Mouse (Mus musculus) intestine, postnatal 0 days (tissue): ENCODE results near the gene Cib4. TPM values are rescaled to one million over a fixed set of nuclear protein-coding genes. Genes with fewer than 3 reads are reported as not detected.

Experiments
- ATAC-seq: fragments of 200-750 bp; cut with Nextera tagmentation; 2 replicates; pipeline ENCODE4 v1.8.0; 2017; ENCODE audit warnings: mild to moderate bottlenecking, moderate TSS enrichment, moderate library complexity
- H3K27ac ChIP-seq: fragments of 300-500 bp; sonication (generic); 2 replicates; pipeline ENCODE4 v1.5.1; 2014; ENCODE audit warnings: mild to moderate bottlenecking, low read depth, low read length, moderate library complexity
- H3K27me3 ChIP-seq: fragments of 300-500 bp; sonication (generic); replicated peaks from 2 replicates; pipeline ENCODE4 v1.6.1; 2014; ENCODE audit warnings: low read length, mixed read lengths; ENCODE audit not compliant: control insufficient read depth, insufficient read depth
- H3K36me3 ChIP-seq: fragments of 300-500 bp; sonication (generic); 2 replicates; pipeline ENCODE4 v1.6.1; 2014; ENCODE audit warnings: mild to moderate bottlenecking, moderate library complexity; ENCODE audit not compliant: control insufficient read depth, insufficient read depth
- H3K4me1 ChIP-seq: fragments of 300-500 bp; sonication (generic); replicated peaks from 2 replicates; pipeline ENCODE4 v1.6.1; 2014; ENCODE audit warnings: antibody characterized with exemption, low read length, mixed read lengths; ENCODE audit not compliant: control insufficient read depth, insufficient read depth
- H3K4me2 ChIP-seq: fragments of 300-500 bp; sonication (generic); replicated peaks from 2 replicates; pipeline ENCODE4 v1.6.1; 2014; ENCODE audit warnings: low read depth, mild to moderate bottlenecking, moderate library complexity
- H3K4me3 ChIP-seq: fragments of 300-500 bp; sonication (generic); 2 replicates; pipeline ENCODE4 v1.5.1; 2014; ENCODE audit warnings: low read depth, low read length
- H3K9ac ChIP-seq: fragments of 300-500 bp; sonication (generic); 2 replicates; pipeline ENCODE4 v1.6.1; 2014; ENCODE audit warnings: mild to moderate bottlenecking, low read depth, low read length
- H3K9me3 ChIP-seq: fragments of 300-500 bp; sonication (generic); 2 replicates; pipeline ENCODE4 v1.6.1; 2016; ENCODE audit warnings: mixed run types; ENCODE audit not compliant: control insufficient read depth
- CTCF ChIP-seq: sonication (generic); IDR thresholded peaks from 2 replicates; pipeline ENCODE4 v1.5.1; 2016; ENCODE audit warnings: low read depth, mild to moderate bottlenecking, control low read depth, antibody characterized with exemption, moderate library complexity
- WGBS: fragments of 180-500 bp; shearing (Covaris S2); extraction: QIAGEN DNeasy Blood & Tissue Kit; methylation state at CpG from one replicate; pipeline ENCODE4 v1.1.7; 2014; 5-methylcytosine and 5-hydroxymethylcytosine counted together
- polyA plus RNA-seq: library from polyadenylated mRNA; unstranded; fragments of >200 nt; fragmentation: Nextera tagmentation; extraction: Ambion mirVana; gene quantifications from 2 replicates; pipeline ENCODE4 v1.2.1, GENCODE M21; 2015

The Cib4 gene
- polyA plus RNA-seq, 1 experiment from 2014 or later, result not detected

DNA sequence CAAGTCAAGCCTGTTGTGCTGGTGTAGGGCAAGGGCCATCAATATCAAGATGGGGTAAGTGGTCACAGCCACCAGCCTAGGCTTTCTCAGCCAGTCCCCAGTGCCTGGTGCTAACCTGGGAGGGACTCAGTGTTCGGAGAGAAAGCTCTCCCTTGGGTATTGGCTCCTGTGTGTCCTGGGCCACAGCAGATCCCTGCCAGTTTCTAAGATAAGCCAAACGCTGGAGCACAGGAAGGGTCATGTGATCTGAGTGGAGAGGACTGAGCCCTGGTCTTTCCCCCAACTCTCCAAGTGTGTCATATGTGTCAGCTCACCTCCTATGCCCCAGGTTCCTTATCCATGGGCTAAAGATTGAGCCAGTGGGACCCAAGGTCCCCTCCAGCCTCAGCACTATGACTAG, 41.5 kb upstream of the Cib4 start:
- H3K9ac ChIP-seq, result no peak overlapping the region
- no peak for ATAC-seq
- H3K27me3 ChIP-seq, result peaks cover 28% of the 10 kb centered on the region
- WGBS, result 35% methylated on average over 2 of the region's 2 CpGs
- H3K4me1 ChIP-seq, result 0 out of 2 replicates have a peak, but pooled peaks cover 2% of the 10 kb centered on the region
- no peak overlapping the region for H3K4me3 ChIP-seq
- no peaks in the 10 kb centered on the region for H3K36me3 ChIP-seq
- H3K27ac ChIP-seq, result no peak overlapping the region
- no peak for TF ChIP-seq CTCF
- H3K4me2 ChIP-seq, result no peak overlapping the region
- H3K9me3 ChIP-seq, result no peaks in the 10 kb centered on the region

DNA sequence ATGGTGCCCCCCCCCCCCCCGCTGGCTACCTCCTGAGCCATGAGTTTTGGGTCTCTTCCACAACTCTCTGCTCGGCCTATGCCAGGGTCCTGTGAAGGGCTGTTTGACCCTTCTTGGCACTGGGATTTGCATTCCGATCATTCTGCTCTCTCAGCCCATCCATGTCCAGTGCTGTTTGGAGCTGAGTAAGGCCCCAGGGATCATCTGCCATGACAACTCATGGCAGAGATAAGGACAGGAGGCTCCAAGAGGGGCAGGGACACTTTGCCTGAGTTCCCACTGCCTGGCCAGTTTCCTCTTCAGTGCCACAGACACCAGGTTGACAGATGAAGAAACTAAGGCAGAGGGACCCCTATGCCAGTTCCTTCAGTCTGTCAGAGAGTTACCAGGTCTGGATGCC, 41.0 kb upstream of the Cib4 start:
- H3K4me2 ChIP-seq, result no peak overlapping the region
- 0 out of 2 replicates have a peak, but pooled peaks cover 2% of the 10 kb centered on the region for H3K4me1 ChIP-seq
- WGBS, result 69% methylated on average over 3 of the region's 3 CpGs
- ATAC-seq, result no peak
- no peak overlapping the region for H3K4me3 ChIP-seq
- H3K36me3 ChIP-seq, result no peaks in the 10 kb centered on the region
- no peak for TF ChIP-seq CTCF
- H3K9ac ChIP-seq, result no peak overlapping the region
- H3K27ac ChIP-seq, result no peak overlapping the region
- peaks cover 28% of the 10 kb centered on the region for H3K27me3 ChIP-seq
- H3K9me3 ChIP-seq, result no peaks in the 10 kb centered on the region

DNA sequence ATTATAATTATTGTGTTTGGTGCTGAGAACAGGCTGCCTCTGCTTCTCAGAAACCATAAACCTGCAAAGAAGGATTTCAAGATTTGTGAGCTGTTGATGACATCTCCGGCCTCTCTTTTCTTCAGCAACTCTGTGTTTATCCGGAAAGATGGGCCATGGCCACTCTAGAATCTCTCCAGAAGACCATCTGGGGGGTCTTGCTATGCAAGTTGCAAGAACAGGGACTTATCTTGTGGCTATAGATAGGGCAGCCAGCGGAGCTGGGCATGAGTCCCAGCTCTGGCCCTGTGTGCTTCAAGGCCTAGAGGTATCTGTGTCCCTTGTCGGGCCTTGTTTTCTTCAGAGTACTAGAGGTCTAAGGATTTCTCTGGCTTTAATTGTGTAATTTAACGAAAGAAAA, 36.4 kb upstream of the Cib4 start:
- Histone ChIP-seq H3K9ac (no peak overlapping the region), H3K4me2 (no peak overlapping the region), H3K27ac (no peak overlapping the region), H3K27me3 (peaks cover 3% of the 10 kb centered on the region; the same call in 1 of the 2 replicates), H3K36me3 (no peaks in the 10 kb centered on the region), H3K4me1 (no peaks in the 10 kb centered on the region), H3K4me3 (no peak overlapping the region), H3K9me3 (no peaks in the 10 kb centered on the region)
- WGBS, result 70% methylated on average over 5 of the region's 5 CpGs
- ATAC-seq, result no peak
- TF ChIP-seq CTCF, result no peak

DNA sequence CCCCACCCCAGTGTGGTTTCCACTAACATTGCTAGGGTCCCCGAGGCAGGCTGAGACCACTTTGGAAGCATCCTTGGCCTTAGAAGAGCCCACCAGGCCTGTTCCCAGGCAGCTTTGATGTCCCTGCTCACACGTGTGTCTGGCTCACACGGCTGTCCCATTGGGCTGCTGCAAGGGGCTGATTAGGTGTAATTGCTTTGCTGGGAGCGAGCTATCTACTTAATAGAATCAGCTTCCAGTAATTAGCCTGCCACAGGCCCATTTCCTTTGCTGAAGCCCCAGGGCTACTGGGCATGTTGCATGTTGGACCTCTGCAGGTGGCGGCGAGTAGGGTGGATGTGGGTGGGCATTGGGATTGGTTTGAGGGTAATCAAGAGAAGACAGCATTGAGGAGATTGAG, 35.1 kb upstream of the Cib4 start:
- no peak overlapping the region for H3K27ac ChIP-seq
- no peaks in the 10 kb centered on the region for H3K36me3 ChIP-seq
- no peak overlapping the region for H3K4me2 ChIP-seq
- no peaks in the 10 kb centered on the region for H3K4me1 ChIP-seq
- no peak overlapping the region for H3K9ac ChIP-seq
- no peak overlapping the region for H3K4me3 ChIP-seq
- 0 out of 2 replicates have a peak, but pooled peaks cover 3% of the 10 kb centered on the region for H3K27me3 ChIP-seq
- ATAC-seq, result no peak
- TF ChIP-seq CTCF, result no peak
- H3K9me3 ChIP-seq, result no peaks in the 10 kb centered on the region
- WGBS, result 65% methylated on average over 6 of the region's 6 CpGs

DNA sequence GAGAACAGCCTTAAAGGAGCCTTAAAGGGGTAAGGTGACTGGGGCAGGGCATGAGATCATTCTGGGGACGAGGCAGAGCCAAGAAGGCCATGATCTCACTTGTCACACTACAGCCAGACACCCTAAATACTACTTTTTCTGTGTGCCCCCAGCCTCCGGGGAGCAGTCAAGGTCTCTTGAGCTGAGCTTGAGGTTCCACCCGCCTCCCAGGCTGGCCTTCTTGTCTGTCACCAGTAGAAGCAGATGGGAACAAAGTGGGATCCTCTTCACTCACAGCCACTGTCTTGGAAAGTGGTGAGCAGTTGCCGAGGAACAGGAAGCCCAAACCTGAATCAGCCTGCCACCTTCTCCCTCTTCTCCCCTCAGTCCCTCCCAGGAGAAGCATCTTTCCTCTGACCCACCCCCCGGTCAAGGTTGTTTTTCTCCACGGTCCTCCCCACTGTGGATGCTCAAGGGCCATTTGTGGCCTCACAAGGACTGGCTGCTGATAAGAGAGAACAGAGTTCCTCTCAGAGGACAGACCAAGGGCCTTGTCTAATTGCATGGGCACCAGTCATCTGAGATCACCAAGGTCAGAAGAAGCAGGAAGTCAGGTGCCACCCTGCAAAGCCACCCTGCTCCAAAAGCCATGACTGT, 32.9 kb upstream of the Cib4 start:
- no peak overlapping the region for H3K4me3 ChIP-seq
- H3K9me3 ChIP-seq, result no peaks in the 10 kb centered on the region
- no peaks in the 10 kb centered on the region for H3K27me3 ChIP-seq
- no peak overlapping the region for H3K9ac ChIP-seq
- H3K4me1 ChIP-seq, result no peaks in the 10 kb centered on the region
- ATAC-seq, result no peak
- H3K4me2 ChIP-seq, result no peak overlapping the region
- H3K36me3 ChIP-seq, result no peaks in the 10 kb centered on the region
- 74% methylated on average over 6 of the region's 6 CpGs for WGBS
- H3K27ac ChIP-seq, result no peak overlapping the region
- TF ChIP-seq CTCF, result no peak

DNA sequence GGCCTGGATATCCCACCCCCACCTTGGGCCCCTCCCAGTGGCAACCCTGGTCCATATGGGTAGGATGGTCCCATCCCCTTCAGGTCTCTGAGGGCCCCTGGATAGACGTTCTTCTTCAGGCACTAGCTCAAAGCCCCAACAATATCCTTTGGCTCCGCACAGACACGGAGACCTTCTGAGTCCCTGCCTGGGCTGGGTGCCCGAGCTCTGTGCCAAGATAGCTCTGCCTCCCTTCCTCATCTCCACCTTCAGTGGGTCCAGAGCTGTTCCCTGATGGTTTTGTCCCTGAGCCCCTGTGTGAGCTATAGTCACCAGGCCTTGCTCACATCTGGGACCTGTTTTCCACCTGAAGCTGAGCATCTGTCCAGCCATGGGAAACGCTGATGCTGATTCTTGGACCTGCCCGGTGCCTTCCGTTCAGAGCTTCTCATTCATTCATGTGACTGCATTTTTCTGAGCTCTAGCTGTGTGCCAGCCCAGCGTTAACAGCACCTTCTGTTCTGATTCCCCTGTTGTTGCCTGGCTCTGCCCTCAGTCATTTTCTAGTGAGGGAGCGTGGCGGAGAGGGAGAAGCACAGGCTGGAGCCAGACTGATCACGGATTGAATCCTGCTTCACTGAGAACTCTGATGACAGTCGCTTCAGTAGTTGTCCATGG, 32.1 kb upstream of the Cib4 start:
- Histone ChIP-seq H3K27ac (no peak overlapping the region), H3K36me3 (no peaks in the 10 kb centered on the region), H3K4me3 (no peak overlapping the region), H3K9ac (no peak overlapping the region), H3K27me3 (no peaks in the 10 kb centered on the region), H3K9me3 (no peaks in the 10 kb centered on the region), H3K4me1 (no peaks in the 10 kb centered on the region), H3K4me2 (no peak overlapping the region)
- 73% methylated on average over 12 of the region's 12 CpGs for WGBS
- no peak for ATAC-seq
- no peak for TF ChIP-seq CTCF
